Mouse (Mus musculus) T-helper 2 cell (primary cell): Measurements from ENCODE around the gene Grk6.

Source experiments
- in situ Hi-C: fragments of 300-600 bp; cut with MboI, MseI; formaldehyde crosslinking; loops from one replicate; pipeline ENCODE4 v1.15.1; 2025; ENCODE audit warnings: high pct_unique_total_duplicates

The Grk6 gene

GRCm38 (mm10) chr13:55463399-55464026 is 18.6 kb downstream of the Grk6 start:
- in situ Hi-C loops: no loop called here

DNA sequence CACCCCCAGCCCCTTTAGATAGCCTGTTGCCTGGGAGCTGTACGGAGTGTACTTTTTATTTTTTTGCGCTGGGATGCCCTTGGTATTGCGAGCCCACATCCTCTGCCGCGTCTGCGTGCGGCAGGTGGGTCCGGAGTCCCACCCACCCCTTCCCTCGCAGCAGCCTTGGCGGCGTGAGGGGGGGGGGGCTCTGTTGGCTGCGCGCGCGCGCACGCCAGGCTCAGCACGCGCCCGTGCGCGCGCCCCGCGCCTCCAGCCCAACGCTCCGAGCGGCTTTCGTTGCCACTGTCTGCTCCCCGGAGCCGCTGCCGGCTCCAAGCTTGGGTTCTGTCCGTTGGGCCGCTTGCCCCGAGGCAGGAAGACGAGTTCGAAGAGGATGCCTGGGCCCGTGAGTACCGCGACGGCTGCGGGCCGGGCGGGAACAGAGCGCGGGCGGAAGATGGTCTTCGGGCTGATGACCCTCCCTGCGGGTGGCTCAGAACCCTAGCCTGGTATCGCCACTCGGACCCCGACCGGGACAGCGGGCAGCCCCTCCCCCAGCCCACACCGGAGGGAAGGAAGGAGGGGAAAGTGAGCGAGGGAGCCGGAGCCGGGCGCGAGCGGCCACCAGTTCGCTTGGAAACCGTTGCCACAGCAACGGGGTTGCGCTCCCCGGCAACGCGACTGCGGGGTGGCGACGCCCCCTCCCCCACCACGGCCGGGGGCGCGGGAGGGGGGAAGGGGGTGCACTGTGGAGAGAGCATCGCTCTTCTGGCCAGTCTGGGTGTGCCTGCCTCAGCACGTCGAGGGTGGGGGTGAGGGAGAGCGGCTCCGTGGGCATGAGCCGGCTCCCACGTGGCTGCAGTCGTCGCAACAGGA is 19.4 kb downstream of the Grk6 start, which contains the start of gene Prr7:
Gene Prr7 (plus strand): TSS at position 241 of the 858 bp plus-strand sequence.
- in situ Hi-C loops: no loop called here

GRCm38 (mm10) chr13:55465184-55465583 is 20.3 kb downstream of the Grk6 start:
- in situ Hi-C loops: no loop called here

DNA sequence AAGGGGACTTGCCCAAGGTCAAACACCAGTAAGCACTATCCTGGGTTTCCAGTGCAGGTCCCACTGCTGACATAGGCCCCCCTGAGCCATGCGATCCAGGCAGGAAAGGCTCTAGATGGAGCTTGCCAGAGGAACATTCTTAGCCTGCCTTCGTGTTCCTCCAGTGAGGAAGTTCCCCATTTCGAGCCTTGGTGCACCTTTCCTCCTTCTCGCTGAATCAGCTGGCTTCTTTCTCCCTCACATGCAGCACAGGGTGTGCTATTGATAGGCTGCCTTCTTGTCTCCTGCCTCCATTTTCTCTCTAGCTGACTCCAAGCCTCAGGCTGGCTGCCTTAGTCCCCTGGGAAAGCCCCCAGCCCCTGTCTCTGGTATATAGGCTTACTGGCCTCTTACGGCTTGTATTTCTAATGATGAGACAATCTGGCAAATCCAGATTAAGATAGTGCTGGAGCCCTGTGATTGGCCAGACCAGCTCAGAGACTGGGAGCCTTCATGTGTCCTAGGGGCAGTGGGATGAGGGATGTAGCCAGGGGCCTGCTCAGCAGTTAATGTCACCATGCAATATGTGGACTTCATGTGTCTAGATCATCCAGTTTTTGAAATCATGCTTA is 21.1 kb downstream of the Grk6 start:
- in situ Hi-C loops: no loop called here

- in situ Hi-C loops: no loop called here
These were observed 24.1 kb downstream of the Grk6 start for GRCm38 (mm10) chr13:55468851-55469560.

GRCm38 (mm10) chr13:55470372-55470771 is 25.5 kb downstream of the Grk6 start:
- in situ Hi-C loops: no loop called here

DNA sequence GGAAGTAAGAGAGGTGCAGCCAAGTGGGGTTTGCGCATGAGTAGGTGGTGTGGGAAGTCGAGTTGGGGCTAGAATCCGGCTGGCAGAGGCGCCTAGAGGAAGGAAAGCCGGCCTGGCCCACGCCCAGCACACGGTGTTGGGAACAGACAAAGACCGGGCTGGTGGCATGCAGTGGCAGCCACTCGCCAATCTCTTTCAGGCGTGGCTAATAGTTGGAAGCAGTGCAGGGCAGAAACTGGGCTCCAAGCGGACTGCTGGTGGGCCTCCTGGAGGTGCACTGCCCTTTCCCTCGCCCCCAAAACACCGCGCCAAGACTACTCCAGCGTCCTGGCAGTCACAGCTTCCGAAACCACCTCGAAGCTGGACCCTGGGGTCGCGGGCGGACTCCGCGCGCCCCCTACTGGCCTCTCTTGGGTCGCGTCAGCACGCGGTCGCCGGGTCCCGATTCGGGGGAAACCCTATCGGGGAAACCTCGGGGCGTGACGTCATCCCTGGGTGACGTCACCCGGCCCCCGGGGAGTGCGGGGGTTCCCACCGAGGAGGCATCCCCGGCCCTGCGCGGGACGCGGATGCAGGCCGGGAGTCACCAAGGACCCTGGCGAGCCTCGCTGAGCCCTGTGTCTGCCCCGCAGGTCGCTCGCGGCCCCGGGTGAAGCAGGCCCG is 26.4 kb downstream of the Grk6 start:
- in situ Hi-C loops: no loop called here

DNA sequence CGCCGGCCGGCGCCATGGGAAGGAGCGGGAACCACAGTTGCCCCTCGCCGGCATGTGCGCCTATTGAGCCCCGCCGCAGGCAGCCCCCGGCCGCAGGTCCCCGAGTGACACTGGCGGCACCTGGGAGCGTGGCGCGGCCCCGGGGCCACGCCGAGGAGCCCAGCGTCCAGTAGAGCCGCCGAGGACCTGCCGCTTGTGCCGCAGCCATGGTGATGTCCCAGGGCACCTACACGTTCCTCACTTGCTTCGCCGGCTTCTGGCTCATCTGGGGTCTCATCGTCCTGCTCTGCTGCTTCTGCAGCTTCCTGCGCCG is 26.9 kb downstream of the Grk6 start:
- in situ Hi-C loops: no loop called here

GRCm38 (mm10) chr13:55472132-55473022 is 27.5 kb downstream of the Grk6 start:
- in situ Hi-C loops: no loop called here

- in situ Hi-C loops: no loop called here
These were observed 28.4 kb downstream of the Grk6 start for GRCm38 (mm10) chr13:55473076-55473831.

DNA sequence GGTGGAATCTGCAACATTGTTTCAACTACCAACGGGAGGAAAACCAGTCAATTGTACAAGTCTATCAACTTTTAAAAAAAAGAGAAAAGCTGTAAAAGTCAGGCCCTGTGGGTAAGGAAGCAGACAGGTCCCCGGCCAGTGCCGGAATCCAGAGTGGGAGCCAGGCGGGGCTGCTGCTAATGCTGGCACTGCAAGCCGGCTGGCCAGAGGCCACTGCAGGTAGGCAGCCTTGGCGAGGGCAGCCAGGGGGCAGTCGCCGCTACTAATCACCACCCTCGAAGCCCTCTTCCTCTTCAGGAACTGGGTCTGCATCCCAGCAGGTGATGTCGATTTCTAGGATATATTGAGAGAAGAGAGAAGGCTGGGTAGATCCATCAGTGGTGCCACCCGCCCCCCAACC is 29.1 kb downstream of the Grk6 start:
- in situ Hi-C loops: no loop called here

GRCm38 (mm10) chr13:55474621-55475069 is 29.8 kb downstream of the Grk6 start:
- in situ Hi-C loops: loop anchor here (5.0 kb wide), 1 partner anchor 38 kb away; the partner anchor contains the start of gene Pdlim7

DNA sequence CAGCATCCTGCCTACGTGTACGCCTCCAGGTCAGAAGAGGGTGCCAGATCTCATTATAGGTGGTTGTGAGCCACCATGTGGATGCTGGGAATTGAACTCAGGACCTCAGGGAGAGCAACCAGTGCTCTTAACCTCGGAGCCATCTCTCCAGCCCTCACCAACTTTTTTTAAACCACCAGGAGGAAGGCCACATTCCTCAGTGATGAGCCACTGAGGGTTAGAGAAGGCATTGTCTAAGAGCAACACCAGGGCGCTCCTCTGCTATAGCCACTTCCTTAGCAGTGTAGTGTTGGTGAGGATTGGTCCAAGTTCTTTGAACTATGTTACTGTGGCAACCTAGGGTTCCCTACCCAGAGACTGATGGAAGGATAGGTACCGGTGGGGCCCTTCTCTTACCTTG is 30.9 kb downstream of the Grk6 start:
- in situ Hi-C loops: loop anchor here (5.0 kb wide), 1 partner anchor 37 kb away; the partner anchor contains the start of gene Pdlim7

DNA sequence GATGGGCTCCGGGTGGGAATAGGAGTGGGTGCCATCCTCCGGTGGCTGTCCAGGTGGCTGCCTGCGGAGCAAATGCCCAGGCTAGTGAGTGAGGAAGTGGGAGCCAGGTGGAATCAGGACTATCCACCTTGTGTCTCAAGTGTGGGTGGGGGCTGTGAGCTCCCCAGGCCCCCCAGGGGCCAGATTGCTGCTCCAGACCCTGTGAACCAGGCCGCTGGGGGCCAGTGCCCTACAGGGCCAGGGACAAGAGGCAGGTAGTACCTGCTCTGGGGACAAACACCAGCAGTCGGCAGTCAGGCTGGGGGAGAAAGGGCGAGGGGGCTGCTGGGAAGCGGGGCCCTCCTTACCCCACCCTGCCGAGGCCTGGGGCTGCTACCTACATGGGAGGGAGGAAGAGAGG is 31.4 kb downstream of the Grk6 start:
- in situ Hi-C loops: loop anchor here (5.0 kb wide), 1 partner anchor 36 kb away; the partner anchor contains the start of gene Pdlim7

DNA sequence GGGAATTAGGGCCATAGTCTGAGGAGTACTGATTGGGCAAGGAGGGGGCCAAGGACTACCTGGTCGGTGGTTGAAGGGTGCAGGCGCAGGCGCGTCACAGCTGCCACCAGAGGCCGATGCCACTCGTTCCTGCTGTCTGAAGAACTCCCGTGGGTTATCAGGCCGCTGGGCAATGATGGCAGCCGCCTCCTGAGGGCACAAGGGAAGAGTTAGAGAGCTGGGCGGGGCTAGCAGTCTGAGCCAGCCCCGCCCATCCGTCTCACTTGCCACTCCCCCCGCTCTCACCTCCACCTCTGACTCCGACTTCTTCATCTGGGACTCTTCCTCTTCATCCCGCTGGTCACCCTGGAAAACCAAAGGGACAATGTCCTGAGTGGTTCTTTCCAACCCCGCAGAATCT is 32.6 kb downstream of the Grk6 start:
- in situ Hi-C loops: loop anchor here (5.0 kb wide), 1 partner anchor 35 kb away; the partner anchor contains the start of gene Pdlim7

- in situ Hi-C loops: loop anchor here (5.0 kb wide), 1 partner anchor 34 kb away; the partner anchor contains the start of gene Pdlim7
These were observed 33.2 kb downstream of the Grk6 start for GRCm38 (mm10) chr13:55478036-55478435.

GRCm38 (mm10) chr13:55479008-55479407 is 34.1 kb downstream of the Grk6 start:
- in situ Hi-C loops: loop anchor here (5.0 kb wide), 1 partner anchor 33 kb away; the partner anchor contains the start of gene Pdlim7

- in situ Hi-C loops: loop anchor here (5.0 kb wide), 1 partner anchor 32 kb away; the partner anchor contains the start of gene Pdlim7
These were observed 35.1 kb downstream of the Grk6 start for GRCm38 (mm10) chr13:55479929-55480328.

- in situ Hi-C loops: no loop called here
These were observed 37.7 kb downstream of the Grk6 start for GRCm38 (mm10) chr13:55482542-55482941.
